Mouse (Mus musculus) cerebellum, adult 2 months (tissue): ENCODE measurements at regions not wholly inside any gene's neighbourhood (a gene's known extent, or its start where the extent isn't known, plus 50 kb on each side); places are given as distances from the start of the nearest gene placed in this dataset.
"Not testable (repeated sequence)": the region's sequence is repeated elsewhere in the genome, so short reads cannot be mapped to it uniquely, and the experiment has no call there.

ENCODE experiments used
- DNase-seq, 2 experiments: peaks; one replicate each; pipeline ENCODE4 v3.0.0; 2021
- H3K27ac ChIP-seq: fragments of 200-500 bp; 2 replicates; pipeline ENCODE4 v1.5.1; 2012; ENCODE audit warnings: low read length, control low read depth, inconsistent platforms; ENCODE audit not compliant: insufficient read depth
- H3K27me3 ChIP-seq: fragments of 200-500 bp; 2 replicates; pipeline ENCODE4 v1.6.1; 2012; ENCODE audit warnings: inconsistent platforms, mild to moderate bottlenecking, low read length, moderate library complexity; ENCODE audit not compliant: control insufficient read depth, insufficient read depth
- H3K4me1 ChIP-seq: fragments of 200-500 bp; 2 replicates; pipeline ENCODE4 v1.6.1; 2011; ENCODE audit warnings: low read length; ENCODE audit not compliant: control insufficient read depth, insufficient read depth
- H3K4me3 ChIP-seq: fragments of 200-500 bp; replicated peaks from 2 replicates; pipeline ENCODE3; 2011; ENCODE audit warnings: mild to moderate bottlenecking, low read depth, low read length, control low read depth; ENCODE audit not compliant: insufficient read depth
- CTCF ChIP-seq: fragments of 200-500 bp; IDR thresholded peaks from 2 replicates; pipeline ENCODE4 v1.5.1; 2011; ENCODE audit warnings: low read depth, mild to moderate bottlenecking, control low read depth, low read length, moderate library complexity, borderline replicate concordance; ENCODE audit not compliant: insufficient read depth
- POLR2A ChIP-seq: fragments of 200-500 bp; IDR thresholded peaks from 2 replicates; pipeline ENCODE4 v1.6.1; 2011; ENCODE audit warnings: low read length, control low read depth, borderline replicate concordance; ENCODE audit not compliant: insufficient read depth
- WGBS: fragments of 180-500 bp; shearing (Covaris S2); methylation state at CpG from one replicate; pipeline ENCODE4 v1.1.7; 2018; 5-methylcytosine and 5-hydroxymethylcytosine counted together

DNA sequence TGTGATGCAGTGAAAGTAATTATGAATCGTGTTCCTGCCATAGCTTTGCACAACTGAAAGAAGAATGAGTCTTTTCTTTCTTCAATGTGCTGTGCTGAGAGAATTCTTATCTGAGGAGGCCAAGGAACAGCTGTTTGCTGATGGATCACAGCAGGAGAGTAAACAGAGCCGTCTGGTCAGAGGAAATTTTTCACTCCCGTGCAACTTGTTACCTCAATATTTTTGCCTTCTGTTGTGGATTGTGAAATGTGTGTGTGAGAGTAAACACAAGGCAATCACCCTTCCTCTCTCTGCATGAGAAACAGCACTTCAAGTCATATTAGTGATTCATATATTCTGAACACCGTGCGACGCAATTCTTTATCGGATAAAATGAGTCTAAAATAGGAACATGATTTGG lies 171.9 kb downstream of the Epm2a start:
- H3K27ac ChIP-seq: no peak overlapping the region
- WGBS: 9% methylated on average over 7 of the region's 7 CpGs
- peak; percentile 18 to 42 for DNase-seq

DNA sequence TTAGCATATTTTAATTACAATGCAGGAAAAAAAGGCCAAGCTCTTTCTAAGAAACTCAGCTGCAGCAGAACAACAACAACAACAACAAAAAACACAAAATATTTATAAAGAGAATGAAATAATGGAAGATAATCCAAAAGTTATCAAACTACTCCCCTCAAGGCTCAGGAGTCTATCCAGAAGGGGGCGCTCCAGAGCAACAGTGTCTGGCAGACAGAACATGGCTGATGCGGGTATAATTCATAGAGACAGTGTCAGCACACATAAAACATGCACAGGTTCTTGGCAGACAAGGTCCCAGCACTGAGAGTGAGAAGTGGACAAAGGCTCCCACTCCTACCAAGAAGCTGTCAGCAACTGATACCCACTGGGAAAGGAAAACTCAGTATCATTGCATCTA lies 173.9 kb downstream of the Epm2a start:
- 67% methylated on average over 2 of the region's 2 CpGs for WGBS
- TF ChIP-seq POLR2A: no peak
- no peak for TF ChIP-seq CTCF

More for the DNA sequence above, 171.9 kb downstream of the Epm2a start:
- no peak overlapping the region for H3K4me3 ChIP-seq
- no peaks in the 10 kb centered on the region for H3K4me1 ChIP-seq
- TF ChIP-seq POLR2A: no peak
- no peak for TF ChIP-seq CTCF
- H3K27me3 ChIP-seq: no peaks in the 10 kb centered on the region

DNA sequence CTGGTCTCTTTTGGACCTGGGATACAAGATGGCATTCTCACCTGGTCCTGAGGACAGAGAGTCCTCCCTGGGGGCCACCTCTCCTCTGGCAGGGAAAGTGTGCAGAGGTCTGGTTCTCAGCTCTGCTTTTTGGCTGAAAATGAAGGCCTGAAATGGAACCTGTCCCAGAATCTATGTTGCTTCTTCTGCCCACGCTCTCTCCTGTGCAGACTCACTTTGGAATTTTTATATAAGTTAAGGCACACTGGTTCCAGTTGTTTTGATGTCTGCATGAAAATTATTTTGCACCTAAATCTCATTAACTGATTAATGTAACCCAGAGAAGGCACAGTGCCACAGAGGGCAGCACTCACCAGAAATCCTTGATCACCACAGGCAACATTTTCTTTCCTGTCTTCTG lies 188.1 kb downstream of the Epm2a start:
- no peak for TF ChIP-seq POLR2A
- no peak for TF ChIP-seq CTCF
- H3K27ac ChIP-seq: no peak overlapping the region
- DNase-seq: no peak
- WGBS: 78% methylated on average over 1 of the region's 1 CpGs
- H3K4me1 ChIP-seq: no peaks in the 10 kb centered on the region
- H3K4me3 ChIP-seq: no peak overlapping the region
- H3K27me3 ChIP-seq: no peaks in the 10 kb centered on the region

More for the DNA sequence above, 173.9 kb downstream of the Epm2a start:
- no peak overlapping the region for H3K27ac ChIP-seq
- H3K4me1 ChIP-seq: no peaks in the 10 kb centered on the region
- no peak overlapping the region for H3K4me3 ChIP-seq
- no peak for DNase-seq
- H3K27me3 ChIP-seq: no peaks in the 10 kb centered on the region

DNA sequence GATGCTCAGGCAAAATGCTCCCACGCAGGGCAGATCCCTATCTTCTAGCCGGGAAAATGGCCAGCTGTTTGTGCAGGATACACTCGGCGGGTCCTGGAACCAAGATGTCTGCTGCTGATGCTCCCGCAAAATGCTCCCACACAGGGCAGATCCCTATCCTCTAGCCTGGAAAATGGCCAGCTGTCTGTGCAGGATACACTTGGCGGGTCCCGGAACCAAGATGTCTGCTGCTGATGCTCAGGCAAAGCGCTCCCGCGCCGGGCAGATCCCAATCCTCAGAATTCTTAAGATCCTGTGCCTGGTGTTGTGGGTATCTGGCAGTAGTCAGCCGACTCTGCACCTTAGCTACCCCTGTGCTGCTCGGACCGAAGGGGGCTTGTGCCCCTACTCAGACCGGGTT lies 212.2 kb downstream of the Epm2a start:
- not testable (repeated sequence) for H3K27ac ChIP-seq, H3K27me3 ChIP-seq, DNase-seq, H3K4me3 ChIP-seq, H3K4me1 ChIP-seq
- 93% methylated on average over 15 of the region's 15 CpGs for WGBS

DNA sequence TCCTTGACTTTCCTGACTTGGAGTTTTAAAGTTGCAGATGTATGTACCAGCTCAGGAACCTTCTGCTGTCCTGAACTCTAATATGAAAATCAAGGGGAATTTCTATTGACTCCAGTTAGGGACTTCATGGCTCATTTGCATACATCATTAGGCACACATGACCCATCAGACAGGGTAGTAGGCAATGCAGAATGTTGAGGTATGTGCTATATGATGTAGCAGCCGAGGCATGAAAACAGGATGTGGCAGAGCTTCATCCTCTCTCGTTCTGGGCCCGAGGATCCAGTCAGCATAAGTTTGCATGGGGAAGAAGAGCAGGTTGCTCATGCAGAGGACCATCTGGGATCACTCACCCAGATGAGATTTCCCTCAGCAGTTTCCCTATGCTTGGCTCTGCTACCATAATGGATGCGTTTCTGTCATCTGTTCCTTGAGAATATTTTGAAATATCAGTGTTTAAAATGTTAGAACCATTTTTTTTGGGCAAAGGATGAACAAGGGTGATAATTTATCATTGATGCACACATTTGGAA lies 227.4 kb downstream of the Epm2a start:
- no peak for DNase-seq
- no peaks in the 10 kb centered on the region for H3K27me3 ChIP-seq
- H3K4me3 ChIP-seq: no peak overlapping the region
- 18% methylated on average over 4 of the region's 4 CpGs for WGBS
- no peaks in the 10 kb centered on the region for H3K4me1 ChIP-seq
- TF ChIP-seq CTCF (no peak), POLR2A (no peak)
- no peak overlapping the region for H3K27ac ChIP-seq

DNA sequence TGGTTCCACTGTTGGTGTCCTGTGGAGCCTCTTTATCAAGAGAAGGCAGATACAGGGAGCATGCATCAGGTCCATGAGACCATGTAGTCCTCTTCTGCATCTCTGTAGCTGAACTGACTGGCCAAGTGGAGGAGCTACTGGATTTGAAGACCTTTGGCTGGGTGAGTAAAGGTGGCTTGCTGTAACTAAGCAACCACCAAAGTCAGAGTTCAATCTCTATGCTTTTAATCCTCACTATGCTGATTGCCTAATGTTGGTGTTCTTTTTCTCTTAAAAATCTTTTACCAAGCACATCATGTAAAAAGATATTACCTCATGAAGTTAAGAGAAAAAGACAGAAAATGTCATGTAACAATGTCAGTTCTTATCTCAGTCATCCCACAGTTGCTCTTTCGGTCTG lies 265.2 kb downstream of the Epm2a start:
- no peak for TF ChIP-seq POLR2A
- TF ChIP-seq CTCF: no peak
- Histone ChIP-seq H3K4me1 (no peaks in the 10 kb centered on the region), H3K4me3 (no peak overlapping the region), H3K27ac (no peak overlapping the region), H3K27me3 (no peaks in the 10 kb centered on the region)
- DNase-seq: no peak
- 89% methylated on average over 1 of the region's 1 CpGs for WGBS

DNA sequence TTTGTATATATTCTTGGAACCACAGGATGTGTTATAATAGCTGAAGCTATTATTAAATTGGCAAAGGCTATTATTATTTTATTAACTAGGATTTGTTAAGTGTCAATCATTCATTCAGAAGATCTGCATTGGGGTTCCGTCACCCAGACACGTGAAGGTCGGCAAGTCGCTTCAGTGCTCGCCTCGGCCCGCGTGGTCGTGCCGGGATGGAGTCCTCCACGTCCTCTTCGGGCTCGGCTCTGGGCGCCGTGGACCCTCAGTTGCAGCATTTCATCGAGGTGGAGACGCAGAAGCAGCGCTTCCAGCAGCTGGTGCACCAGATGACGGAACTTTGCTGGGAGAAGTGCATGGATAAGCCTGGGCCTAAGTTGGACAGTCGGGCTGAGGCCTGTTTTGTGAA lies 265.9 kb downstream of the Epm2a start:
- H3K27me3 ChIP-seq, DNase-seq, H3K27ac ChIP-seq, H3K4me3 ChIP-seq, H3K4me1 ChIP-seq: not testable (repeated sequence)
- WGBS: 97% methylated on average over 20 of the region's 20 CpGs

DNA sequence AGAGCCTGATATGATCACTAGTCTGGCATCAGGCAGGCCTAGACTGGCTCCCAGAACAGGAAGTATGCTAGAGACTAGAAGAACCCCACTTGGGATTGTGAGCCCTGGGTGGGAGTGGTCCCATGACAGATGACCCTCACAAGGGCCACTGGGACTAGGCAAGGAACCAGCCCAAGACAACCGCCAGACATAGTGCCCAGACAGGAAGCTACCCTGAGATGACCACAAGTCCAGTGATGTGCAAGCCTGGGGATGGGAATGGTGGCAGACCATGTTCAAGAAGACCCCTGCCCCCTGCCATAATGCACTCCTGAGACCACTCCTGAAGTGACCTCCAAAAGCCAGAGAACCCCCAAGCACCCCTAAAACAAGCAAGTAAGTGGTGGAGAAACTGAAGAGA lies 304.9 kb downstream of the Epm2a start:
- Histone ChIP-seq H3K4me1 (no peaks in the 10 kb centered on the region), H3K27ac (no peak overlapping the region), H3K4me3 (no peak overlapping the region), H3K27me3 (no peaks in the 10 kb centered on the region)
- 95% methylated on average over 1 of the region's 1 CpGs for WGBS
- no peak for DNase-seq
- TF ChIP-seq CTCF: no peak
- TF ChIP-seq POLR2A: no peak

DNA sequence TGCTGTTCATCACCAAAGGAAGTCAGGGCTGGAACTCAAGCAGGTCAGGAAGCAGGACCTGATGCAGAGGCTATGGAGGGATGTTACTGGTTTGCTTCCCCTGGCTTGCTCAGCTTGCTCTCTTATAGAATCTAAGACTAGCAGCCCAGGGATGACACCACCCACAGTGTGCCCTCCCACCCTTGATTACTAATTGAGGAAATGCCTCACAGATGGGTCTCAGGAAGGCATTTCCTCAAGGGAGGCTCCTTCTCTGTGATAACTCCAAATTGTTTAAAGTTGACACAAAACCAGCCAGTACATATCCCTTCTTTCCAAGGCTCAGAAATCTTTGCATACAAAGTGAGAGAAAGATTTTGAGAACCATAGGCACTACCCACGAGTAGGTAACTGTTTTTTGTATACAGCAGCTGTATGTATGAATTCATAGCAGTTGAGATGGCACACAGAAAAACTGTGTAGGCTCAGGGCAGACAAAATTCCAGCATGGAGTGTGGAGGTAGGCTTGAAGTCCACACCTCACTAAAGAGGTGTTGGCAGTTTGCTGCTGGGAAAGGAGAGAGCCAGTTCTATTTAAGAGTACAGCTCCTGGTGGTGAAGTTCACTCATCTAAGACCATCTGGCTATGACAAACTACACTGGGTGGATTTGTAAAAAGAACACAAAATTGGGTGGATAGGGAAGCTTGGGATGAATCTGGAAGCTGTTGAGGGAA lies 317.0 kb downstream of the Epm2a start:
- Histone ChIP-seq H3K27me3 (no peaks in the 10 kb centered on the region), H3K4me1 (peaks cover 4% of the 10 kb centered on the region; the same call in 1 of the 2 replicates), H3K4me3 (no peak overlapping the region), H3K27ac (no peak overlapping the region)
- 48% methylated on average over 1 of the region's 1 CpGs for WGBS
- peak in 1 of 2 experiments; percentile 2 for DNase-seq
- TF ChIP-seq CTCF (no peak), POLR2A (no peak)
